Comparison of ENCODE assay signal across 17 mouse cellular contexts in genomic region chr2:96850839-96851396, GRCm38 (mm10).
"Had no signal": no experiment of that assay in that cellular context is flagged by ENCODE, and none has a peak within 500 bp of the region (broad histone marks: within the 10 kb centered on the region; RNA-seq: fewer than 3 reads in every experiment).

No protein-coding gene starts in this region.

- ATAC-seq: liver, postnatal 0 days had no signal

- H3K9ac ChIP-seq: limb, embryonic 12.5 days; liver, embryonic 13.5 days; liver, postnatal 0 days; lung, embryonic 15.5 days; midbrain, embryonic 12.5 days; neural tube, embryonic 12.5 days; stomach, embryonic 15.5 days had no signal

- H3K4me2 ChIP-seq: limb, embryonic 12.5 days; liver, embryonic 13.5 days; lung, embryonic 15.5 days; midbrain, embryonic 12.5 days; neural tube, embryonic 12.5 days; stomach, embryonic 15.5 days had no signal

- H3K36me3 ChIP-seq: limb, embryonic 12.5 days; liver, embryonic 13.5 days; lung, embryonic 15.5 days; midbrain, embryonic 12.5 days; neural tube, embryonic 12.5 days; stomach, embryonic 15.5 days had no signal

- H3K27me3 ChIP-seq: limb, embryonic 12.5 days; liver, embryonic 13.5 days; lung, embryonic 15.5 days; megakaryocyte, embryonic 14.5 days; midbrain, embryonic 12.5 days; neural tube, embryonic 12.5 days; stomach, embryonic 15.5 days had no signal

- DNase-seq: kidney, postnatal 10 days; kidney, postnatal 4 days; liver; liver, embryonic 13.5 days; liver, postnatal 0 days; lung, postnatal 14 days; right cerebral cortex, postnatal 14 days; thymus, adult 2 months; thymus, postnatal 4 days had no signal

- H3K27ac ChIP-seq: layer of hippocampus, adult 2 months; limb, embryonic 12.5 days; liver, embryonic 13.5 days; lung, embryonic 15.5 days; macrophage; midbrain, embryonic 12.5 days; neural tube, embryonic 12.5 days; stomach, embryonic 15.5 days had no signal

- H3K9me3 ChIP-seq: limb, embryonic 12.5 days; liver, embryonic 13.5 days; lung, embryonic 15.5 days; megakaryocyte, embryonic 14.5 days; midbrain, embryonic 12.5 days; neural tube, embryonic 12.5 days; stomach, embryonic 15.5 days had no signal

- H3K4me1 ChIP-seq: limb, embryonic 12.5 days; liver, embryonic 13.5 days; lung, embryonic 15.5 days; megakaryocyte, embryonic 14.5 days; midbrain, embryonic 12.5 days; neural tube, embryonic 12.5 days; stomach, embryonic 15.5 days had no signal

- H3K4me3 ChIP-seq: layer of hippocampus, adult 2 months; limb, embryonic 12.5 days; liver, embryonic 13.5 days; lung, embryonic 15.5 days; megakaryocyte, embryonic 14.5 days; midbrain, embryonic 12.5 days; neural tube, embryonic 12.5 days; stomach, embryonic 15.5 days had no signal
